Mouse (Mus musculus): Measurements from ENCODE around the gene Nploc4.
"Not testable (repeated sequence)": the region's sequence is repeated elsewhere in the genome, so short reads cannot be mapped to it uniquely, and the experiment has no call there.

Gene Nploc4

GRCm38 (mm10) chr11:120442344-120442743 lies 4.8 kb upstream of the Nploc4 start, which contains the start of gene Tspan10:
Gene Tspan10 (plus strand): TSS chr11:120442644.
- DNase-seq: no peak

GRCm38 (mm10) chr11:120437857-120438385 lies 413 bp upstream of the Nploc4 start:
- no peak for DNase-seq

DNA sequence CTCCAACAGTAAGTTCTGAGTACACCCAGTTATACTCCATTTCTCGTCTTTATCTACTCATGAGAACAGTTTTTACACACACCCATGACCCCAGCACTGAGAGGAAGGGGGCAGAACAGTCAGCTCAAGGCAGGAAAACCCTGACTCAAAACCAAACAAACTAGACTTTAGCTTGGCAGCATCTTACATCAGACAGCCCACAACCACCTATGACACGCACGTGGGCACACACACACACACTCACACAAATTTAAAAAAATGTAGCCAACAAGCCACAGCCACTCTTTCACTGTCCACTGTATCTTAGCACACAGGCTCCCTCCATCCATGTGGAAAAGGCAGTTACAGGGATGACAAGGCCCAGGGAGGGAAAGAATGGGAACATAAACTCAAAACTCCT lies 10.8 kb downstream of the Nploc4 start:
- DNase-seq: no peak

GRCm38 (mm10) chr11:120423569-120424295 lies 13.8 kb downstream of the Nploc4 start:
- peak; percentile 36 for DNase-seq

DNA sequence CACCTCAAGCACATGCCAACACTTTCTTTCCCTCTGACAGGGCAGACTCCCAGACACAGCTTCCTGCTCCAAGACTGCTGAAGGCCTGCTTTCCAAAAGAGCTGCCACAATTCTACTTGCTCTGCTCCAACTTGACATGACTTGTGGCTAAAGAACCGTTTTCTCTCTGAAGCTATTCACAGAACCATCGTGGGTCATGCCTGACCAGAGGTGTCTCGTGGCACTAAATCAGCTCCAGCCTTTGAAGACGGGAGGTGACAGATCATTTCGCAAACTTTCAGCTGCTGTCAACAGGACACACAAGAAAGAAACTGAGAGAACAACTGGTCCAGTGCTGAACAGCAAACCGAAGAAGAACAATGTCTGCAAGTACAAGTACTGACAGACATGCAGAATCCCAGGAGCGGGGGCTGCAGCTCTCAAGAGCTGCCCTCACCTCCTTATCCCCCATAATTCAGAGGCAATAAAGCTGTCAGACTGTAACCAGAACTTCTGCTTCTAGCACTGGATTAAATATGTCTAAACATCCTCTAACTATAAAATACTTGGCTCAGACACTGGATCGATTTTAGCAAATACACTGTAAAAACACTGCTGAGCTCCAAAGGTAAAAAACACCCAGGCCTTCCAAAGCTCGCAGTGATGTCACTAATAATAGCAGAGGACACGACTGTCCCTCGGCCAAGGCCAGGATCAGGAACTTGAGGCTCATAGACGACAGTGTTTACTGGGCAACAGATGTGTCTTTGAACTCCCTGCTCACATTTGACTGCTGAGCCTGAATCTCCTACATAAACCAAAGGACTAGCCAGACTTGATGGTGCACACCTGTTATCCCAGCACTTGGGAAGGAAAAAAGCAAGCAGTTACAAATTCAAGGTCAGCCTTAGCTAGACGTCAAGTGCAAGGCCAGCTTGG lies 14.6 kb downstream of the Nploc4 start:
- DNase-seq: no peak

GRCm38 (mm10) chr11:120418592-120418991 lies 18.9 kb downstream of the Nploc4 start:
- DNase-seq: no peak

DNA sequence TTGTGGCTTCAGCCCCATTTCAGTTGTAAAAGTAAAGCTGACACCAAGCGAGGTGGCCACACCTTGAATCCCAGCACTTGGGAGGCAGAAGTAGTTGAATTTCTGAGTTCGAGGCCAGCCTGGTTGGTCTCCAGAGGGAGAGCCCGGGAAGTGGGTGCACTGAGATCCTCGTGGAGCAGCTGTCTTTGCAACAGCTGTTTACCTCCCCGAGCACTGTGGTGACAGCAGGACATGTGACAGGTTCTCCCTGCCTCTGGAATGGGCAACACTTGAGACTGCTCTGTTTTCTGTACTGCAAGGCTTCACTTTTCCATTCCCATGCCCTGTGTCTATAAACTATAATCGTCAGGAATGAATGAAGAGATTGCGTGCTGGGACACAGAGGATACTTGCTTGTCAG lies 19.7 kb downstream of the Nploc4 start:
- DNase-seq: no peak

DNA sequence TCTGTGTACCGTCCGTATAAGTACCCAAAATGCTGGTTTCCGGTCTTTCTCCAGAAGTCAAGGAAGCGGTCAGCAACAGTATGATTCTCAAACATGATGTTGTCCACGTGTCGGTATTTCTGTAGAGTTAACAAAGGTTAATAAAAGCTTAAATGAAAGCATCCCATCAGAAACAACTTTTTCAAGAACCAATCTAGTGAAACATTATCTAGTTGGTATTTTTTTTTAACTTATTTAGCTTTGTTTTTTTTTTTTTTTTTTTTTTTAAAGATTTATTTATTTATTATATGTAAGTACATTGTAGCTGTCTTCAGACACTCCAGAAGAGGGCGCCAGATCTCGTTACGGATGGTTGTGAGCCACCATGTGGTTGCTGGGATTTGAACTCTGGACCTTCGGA lies 23.9 kb downstream of the Nploc4 start:
- not testable (repeated sequence) for DNase-seq

DNA sequence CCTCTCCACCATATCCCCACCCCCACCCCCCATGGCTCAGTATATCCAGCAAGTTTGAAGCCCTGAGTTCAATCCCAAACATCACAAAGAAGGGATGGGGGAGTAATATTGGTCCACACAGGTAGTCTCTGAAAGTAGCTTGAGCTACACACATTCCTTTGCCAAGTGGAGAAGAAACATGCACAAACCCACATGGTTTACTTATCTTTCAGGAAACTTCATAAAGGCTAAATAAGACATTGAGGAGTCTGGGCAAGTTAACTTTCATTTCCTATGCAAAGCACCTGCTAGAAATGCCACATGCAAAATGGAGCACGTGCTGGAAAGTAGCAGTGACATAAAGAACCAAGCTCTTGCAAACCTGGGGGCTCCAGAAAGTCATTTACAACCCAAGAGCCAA lies 31.1 kb downstream of the Nploc4 start:
- no peak for DNase-seq

DNA sequence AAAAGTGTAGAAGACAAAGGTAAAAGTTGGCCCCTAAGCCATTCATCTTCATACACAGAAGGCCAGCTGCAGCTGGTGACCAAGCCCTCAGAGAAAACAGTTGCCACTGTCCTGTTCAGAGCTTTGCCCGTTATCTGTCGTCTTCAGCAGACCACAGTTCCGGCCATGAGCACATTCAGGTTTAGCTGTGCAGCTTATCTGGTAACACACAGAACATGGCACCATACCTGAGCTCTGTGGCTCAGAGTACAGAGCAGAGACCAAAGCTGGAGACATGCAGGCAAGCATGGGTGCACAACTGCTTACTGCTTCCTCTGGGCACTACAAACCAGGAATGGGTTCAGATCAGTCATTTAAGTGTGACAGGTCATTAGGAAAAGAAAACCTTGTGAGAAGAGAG lies 31.6 kb downstream of the Nploc4 start:
- DNase-seq: no peak

- no peak for DNase-seq
These were observed 32.7 kb downstream of the Nploc4 start for GRCm38 (mm10) chr11:120404814-120405213.

DNA sequence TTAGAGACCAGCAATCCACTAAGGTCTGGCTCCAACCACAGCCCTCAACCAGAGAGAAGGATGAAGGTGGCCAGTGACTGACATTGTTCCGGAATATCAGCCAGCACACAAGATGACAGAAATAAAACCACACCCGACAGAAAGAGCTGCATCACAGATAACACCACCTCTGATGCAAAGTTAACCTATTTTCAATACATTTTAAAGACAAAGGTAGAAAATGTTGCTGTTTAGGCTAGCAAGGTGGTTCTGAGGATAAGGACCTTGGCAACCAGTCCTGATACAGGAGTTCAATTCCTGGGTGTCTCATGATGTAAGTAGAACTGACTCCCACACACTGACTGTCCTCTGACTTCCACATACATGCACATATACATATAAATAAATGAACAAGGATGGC lies 38.2 kb downstream of the Nploc4 start:
- DNase-seq: no peak

- no peak for DNase-seq
These were observed 39.9 kb downstream of the Nploc4 start for GRCm38 (mm10) chr11:120397602-120398001.

- no peak for DNase-seq
These were observed 41.8 kb downstream of the Nploc4 start for GRCm38 (mm10) chr11:120395661-120396060.

DNA sequence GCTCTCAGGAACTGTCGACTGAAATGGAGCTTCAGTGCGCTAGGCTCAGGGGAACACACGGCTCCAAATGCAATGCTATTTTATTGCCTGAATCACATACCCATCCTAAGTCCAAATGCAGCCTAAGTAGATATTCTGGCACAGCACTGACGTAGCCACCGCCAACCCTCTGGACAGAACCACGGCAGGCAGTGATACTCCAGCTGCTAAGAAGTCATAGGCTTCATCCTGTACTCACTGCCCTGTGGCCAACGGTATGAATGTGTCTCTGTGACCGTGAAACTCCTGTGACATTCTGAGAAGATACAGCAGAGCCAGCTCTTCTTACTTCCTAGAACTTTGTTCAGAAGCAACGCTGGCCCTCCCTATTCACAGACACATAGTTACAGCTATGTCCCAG lies 48.9 kb downstream of the Nploc4 start:
- DNase-seq: no peak

- DNase-seq: no peak
These were observed 50.4 kb downstream of the Nploc4 start for GRCm38 (mm10) chr11:120387157-120387556.

DNA sequence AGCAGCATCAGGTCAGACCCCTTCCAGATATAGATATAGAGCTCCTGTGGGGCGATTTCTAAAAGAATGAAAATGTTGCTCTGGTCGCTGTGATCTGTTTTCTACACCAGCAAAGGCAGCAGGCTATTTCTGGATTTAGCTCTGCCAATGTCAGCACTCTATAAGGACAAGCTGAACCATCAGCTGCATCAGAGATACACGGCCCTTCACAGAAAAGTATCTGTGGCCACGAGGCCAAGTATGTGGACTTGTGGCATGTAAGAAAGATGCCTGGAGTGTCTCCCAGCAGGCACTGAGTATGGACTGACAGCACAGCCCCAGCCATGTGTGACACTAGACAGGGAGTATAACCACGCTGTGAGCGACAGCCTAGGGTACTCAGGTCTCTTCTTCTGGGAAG lies 50.9 kb downstream of the Nploc4 start:
- DNase-seq: no peak

- peak; percentile 53 for DNase-seq
These were observed 55.0 kb downstream of the Nploc4 start for GRCm38 (mm10) chr11:120382509-120382908.

DNA sequence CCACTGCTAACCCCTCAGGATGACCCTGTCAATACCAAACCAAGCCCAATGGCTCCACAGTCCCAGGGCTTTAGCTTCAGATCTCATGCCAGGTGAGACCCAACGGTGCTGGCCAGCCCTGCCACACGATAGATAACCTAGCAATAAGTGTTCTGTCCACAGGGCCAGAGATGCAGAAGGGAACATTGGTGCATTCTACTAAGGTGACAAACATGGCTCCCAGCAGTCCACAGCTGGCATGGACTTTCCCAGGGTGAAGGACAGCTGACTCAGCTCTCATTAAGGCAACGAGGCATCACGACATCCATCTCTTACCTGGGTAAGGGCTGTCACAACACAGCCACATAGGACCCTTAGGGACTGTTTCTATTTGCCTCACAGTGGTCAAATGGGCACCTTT lies 56.4 kb downstream of the Nploc4 start:
- DNase-seq: no peak

GRCm38 (mm10) chr11:120380271-120380670 lies 57.2 kb downstream of the Nploc4 start:
- no peak for DNase-seq

DNA sequence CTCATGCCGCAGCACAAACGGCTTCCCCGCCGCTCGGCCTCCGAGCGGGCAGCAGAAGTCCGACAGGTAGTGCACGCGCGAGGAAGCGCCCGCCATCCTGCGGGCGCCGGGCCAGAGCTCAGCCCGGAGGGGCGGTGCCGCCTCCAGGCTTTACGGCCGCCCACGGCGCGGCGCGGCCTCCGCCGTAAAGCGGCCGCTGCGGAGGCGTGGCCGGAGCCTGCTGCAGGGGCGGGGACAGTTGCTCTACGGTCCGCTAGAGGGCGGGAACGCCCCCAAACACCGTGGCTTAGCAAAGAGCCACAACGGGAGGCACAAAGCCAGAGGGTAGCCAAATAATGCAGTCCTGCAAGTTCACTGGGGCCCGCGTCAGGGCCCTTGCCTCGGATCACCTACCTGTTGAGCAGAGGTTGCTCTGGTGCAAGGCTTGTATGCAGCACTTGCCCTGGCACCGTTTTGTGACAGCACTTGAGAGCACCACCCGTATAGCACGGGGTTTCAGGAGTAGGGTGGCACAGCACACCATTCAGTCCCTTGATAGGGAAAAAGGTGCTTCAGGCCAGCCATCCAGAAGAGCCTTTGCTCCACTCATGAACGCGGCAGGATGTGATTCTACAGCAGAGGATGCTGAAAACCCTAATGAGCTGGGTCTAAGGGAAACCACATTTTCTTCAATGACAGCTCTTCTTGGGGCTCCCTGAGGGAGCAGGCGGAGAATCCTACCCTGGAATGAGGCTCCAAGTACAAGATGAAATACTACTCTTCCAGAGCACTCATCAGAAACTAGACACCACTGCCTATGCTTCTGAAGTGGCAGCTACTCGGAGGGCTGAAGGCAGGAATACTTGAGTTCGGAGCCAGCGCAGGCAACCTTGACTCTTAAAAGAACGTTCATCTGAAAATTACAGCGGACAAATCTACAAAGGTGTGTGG lies 58.6 kb downstream of the Nploc4 start, which contains the start of gene Faap100:
Gene Faap100, minus strand, starts transcription at position 154 of the 930 bp plus-strand sequence.
- peak; percentile 86 for DNase-seq

GRCm38 (mm10) chr11:120378031-120378610 lies 59.4 kb downstream of the Nploc4 start:
- no peak for DNase-seq

Data from right cerebral cortex, postnatal 25 days (tissue).